Mouse (Mus musculus): Measurements from ENCODE around the gene Kcnq1.
A peak's percentile ranks its signal among the peaks of the same experiment; 100 is the strongest.

Kcnq1 gene

DNA sequence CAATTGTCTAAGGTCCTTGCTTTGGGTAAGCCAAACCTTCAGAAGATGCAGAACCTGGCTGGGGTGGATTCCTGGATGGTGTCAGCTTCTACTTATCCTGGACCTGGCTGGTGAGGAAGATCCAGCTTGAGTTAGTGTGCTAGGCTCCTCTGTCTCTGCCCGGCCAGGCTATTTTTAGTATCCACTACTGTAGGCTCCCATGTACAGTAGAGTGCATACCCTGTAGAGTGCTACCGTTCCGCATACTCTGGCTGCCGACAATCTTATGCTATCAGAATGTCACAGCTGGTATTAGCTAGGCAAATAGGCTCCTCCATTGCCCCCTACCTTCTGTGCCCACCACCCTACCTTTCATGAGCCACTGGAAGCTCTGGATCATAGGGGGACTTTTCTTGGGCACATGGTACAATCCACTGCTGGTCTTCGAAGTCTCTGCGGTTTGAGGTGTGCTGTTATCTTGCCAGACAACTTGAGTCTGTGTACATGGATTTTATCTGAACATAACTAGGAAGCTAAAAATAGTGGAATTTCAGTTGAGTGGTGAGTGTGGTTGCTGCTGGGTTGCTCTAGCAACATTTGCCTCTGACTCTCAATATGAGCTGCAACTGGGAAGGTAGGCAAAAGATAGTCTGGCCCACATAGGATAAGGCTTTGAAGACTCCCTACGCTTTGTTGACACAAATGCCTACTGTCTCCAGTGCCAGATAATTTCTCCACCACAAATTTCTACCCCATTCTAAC, 258.1 kb downstream of the Kcnq1 start:
- DNase-seq (ENCODE audit: low read depth, low spot score) = no peak

DNA sequence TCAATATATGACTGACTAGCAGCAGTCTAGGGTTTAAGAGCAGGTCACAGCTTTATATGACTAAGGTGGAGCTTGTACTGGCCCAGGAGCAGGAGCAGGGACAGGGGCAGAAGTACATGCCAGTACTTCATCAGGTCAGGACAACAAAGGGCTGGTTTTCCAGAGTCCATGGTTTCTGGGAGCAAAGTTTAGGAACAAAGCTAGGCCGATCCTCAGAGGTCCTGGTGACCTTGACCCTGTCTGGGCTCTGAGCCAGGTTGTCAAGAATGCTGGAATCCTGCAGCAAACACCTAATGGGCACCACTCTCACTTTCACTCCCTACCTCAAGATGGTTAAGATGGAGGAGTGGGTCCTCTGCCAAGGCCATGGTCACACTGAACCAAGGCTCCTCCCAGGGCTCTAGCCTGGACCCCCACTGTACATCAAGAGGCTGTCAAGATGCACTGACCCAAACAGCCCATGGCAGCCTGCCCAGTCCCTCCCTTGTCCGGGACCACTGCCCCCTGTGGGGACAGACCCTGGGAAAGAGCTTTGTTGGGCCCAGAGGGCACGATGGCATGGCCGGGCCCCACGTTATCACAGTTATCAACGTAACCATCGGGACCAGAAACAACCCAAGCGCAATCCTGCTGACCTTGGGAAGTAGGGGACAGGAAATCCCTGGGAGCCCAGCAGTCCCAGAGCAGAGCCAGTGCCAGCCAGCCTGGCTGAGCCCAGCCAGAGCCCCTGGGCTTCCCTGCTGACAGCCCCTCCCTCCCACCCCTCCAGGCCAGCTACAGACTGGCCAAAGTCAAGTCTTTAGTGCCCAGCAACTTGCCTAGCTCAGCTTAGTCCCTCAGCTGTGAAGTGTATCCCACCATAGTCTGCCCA, 259.0 kb downstream of the Kcnq1 start:
- DNase-seq (ENCODE audit: low read depth, low spot score) = no peak

DNA sequence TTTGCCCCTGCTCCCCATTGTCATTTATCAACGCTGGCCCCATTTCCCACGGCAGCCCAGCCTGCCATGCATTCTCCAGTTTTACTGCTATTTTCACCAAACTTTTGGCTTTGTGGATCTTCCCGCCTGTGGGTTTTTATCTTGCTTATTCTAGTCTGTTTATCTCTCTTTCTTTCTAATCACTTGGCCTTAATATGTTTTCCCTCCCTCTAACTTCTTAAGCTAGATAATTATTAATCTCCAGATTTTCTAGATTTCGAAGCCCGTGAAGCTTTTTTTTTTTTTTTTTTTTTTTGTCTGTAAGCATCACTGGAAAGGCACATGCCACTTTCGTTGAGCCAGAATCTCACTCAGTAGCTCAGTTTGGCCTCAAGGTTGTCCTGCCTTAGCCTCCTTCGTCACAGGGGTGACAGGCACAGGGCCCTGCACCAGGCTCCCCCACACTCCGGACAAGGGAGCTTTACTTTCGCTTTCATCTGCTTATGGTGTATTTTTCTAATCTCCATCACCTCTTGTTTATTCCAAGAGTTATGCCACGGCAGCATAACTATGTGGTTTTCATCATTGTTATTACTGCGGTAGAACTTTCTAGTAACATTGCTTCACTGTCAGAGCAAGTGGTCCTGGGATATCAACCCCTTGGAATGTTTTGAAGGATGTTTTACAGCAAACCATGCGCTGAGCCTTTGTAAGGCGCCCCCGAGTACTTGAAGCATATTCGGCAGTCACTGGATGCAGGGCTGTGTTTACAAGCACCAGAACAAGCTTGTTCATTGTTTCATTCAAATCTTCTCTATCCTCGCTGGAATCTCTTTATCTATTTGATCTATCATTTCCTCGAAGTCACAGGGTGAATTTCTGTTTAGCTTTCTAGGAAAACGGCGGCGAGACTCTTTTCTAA, 261.5 kb downstream of the Kcnq1 start:
- no peak for DNase-seq (ENCODE audit: low read depth, low spot score)

DNA sequence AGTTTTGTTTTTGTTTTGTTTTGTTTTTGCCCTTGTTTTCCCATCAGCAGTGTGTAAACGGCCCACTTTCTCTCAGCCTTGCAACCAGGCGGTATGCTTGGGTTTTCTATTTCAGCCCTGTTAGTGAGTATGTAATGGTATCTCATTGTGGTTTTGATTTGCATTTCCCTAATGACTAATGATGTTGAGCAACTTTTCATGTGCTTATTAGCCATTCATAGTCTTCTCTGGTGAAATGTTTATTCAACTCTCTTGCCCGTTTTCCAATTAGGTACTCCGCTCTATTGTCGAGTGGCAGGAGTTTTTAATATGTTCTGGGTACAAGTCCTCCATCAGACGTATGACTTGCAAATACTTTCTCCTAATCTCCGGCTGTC, 262.1 kb downstream of the Kcnq1 start:
- no peak for DNase-seq (ENCODE audit: low read depth, low spot score)

DNA sequence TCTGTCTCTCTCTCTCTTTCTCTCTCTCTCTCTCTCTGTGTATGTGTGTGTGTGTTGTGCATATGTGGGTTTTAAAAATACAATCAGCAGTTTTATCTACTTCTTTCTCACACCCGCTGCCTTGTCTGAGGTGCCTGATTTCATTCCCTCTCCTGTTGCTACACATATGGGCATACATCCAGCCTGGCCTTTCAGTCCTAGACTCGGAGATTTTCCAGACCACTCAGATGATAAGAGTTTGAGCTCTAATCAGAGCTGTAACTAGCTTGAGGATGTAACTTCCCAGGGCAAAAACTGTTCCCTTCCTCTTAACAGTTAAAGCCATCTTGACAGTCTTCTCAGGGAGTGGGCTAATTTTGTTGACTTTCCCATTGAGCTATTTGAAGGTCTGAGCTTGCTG, 265.2 kb downstream of the Kcnq1 start:
- no peak for DNase-seq (ENCODE audit: low read depth, low spot score)

DNA sequence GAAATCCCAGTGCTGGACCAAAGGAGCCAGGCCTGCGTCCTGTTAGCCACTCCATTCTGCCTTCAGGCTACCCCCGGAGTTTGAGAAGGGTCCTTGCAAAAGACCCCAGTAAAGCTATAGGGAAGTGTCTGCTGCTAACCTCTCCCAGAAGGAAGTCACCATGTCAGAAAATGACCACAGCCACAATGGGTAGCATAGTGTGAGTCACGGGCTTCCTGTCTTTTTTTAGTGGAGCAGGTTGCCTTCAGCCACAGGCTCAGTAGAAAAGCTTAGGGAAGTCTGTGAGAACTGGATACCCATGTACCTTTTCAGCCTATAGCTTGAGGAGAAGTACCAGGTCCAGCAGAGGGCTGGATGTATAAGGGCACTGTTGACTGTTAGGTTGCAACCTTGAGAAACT, 267.1 kb downstream of the Kcnq1 start:
- no peak for DNase-seq (ENCODE audit: low read depth, low spot score)

DNA sequence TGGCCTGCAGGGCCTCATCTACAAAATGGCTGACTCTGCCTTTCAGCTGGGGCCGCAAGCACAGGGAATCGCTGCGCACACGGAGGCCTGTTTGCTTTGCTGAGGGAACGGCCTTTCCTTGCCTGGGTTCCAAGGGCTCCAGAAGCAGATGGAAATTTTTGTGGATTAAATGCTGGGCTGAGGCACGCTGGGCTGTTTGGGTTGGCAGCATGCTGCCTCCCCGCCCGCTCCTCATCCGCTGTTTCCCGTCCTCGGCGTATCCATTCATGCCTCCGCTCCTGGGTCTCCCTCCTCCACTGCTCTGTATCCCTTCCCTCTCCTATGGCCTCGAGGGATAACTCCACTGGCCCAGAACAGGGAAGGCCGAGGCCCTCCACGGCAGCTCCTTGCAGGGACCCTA, 269.8 kb downstream of the Kcnq1 start:
- no peak for DNase-seq (ENCODE audit: low read depth, low spot score)

DNA sequence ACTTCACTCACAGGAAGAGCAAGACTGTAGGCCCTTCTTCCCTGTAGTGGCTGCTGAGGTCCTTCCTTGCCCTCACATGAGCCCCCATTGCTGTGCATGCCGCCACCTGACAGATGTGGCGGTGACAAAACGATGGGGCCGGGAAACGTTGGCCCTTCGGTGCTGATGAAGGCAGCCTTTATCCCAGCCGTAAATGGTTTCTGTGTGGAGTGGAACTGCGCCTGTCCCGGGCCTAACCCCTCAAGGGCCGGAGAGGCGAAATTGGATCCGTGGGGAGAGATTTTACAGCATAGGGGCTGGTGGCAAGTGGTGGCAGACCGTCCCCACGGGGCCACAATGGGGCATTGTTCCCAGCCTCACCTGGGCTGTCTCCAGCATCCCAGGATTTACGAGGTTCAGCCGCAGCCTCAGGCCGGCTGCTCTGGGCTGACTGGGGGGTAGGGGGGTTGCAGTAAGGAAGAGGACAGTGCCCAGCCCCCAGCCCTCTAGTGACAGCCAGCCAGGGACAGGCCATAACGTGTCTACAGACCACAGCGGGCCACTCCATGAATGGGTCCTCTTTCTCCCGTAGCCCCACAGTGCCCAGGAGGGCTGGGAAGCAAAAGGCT, 274.4 kb downstream of the Kcnq1 start:
- no peak for DNase-seq (ENCODE audit: low read depth, low spot score)

DNA sequence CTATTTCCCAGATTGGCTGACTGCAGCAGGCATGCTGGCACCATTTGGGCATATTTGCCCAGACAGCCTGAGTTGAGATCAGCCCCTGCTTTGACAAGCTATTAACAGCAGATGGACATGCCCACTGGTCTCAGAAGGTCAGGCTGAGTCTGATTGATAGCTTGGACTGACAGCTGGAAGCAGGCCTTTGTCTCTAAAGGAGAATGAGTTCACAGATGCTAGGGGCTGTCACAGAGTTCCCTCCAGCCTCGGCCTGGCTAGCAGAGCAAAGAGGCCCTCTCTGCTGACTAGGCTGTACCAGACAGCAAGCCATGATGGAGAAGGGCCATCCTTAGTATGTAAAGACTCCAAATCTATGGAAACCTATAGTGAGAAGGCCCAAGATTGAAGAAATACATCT, 280.5 kb downstream of the Kcnq1 start:
- no peak for DNase-seq (ENCODE audit: low read depth, low spot score)

DNA sequence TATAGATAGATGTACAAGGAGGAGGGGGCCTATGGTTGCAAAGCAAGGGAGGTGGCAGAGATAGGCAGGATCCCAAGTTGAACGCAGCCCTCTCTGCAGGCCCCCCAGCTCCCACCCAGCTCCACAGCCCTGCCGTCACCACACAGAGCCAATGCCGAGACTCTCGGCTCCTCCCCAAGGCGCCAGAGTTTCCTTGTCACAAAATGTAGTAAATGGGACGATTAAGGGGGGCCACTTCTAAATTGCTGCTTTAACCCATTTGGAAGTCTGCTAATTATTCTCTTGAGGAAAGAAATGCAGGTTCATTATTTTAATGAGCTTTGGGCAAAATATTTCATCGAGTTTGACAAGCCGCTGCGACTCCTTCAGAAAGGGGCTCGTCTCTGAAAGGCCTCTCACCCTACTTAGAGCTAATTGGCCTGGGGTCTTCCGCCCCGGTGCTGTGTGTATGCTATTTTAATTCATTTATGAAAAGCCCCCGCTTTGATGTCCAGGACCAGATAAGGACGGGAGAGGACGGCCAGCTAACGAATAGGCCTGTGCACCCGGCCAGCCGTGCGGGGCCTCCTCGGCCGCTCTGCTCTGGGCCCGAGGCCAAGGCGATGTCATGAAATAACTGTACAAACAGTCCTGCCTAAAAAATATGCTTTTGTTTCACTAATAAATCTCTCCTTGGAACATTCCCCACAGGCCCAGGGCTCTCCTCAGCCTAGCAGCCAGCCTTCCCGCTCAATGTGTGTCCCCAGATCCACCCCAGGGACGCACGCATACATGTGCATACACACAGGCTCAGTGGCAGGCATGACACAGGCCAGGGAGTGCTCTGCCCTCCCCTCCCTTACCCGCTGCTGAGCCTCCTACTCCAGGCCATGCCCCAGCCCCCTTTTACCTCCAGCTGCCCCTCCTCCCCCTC, 282.9 kb downstream of the Kcnq1 start:
- DNase-seq (ENCODE audit: low read depth, low spot score) = peak; percentile 13

DNA sequence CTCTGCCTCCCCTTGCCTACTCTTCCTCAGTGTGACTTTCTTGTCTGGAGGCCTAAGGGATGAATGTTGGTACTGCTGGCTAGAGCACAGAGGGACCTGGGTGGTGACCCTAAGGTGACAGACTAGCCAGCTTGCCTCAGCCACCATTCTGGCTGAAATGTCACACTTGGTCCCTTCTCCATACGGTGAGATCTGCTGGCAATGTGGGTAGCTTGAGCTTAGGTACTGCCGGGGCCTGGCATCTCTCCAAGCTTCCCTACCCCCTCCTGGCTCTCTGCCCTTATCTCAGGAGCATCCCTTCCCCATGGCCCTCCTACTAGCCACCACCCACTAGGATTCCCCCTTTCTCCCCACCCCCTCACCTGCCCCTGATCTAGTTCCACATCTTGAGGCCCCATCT, 283.7 kb downstream of the Kcnq1 start:
- no peak for DNase-seq (ENCODE audit: low read depth, low spot score)

DNA sequence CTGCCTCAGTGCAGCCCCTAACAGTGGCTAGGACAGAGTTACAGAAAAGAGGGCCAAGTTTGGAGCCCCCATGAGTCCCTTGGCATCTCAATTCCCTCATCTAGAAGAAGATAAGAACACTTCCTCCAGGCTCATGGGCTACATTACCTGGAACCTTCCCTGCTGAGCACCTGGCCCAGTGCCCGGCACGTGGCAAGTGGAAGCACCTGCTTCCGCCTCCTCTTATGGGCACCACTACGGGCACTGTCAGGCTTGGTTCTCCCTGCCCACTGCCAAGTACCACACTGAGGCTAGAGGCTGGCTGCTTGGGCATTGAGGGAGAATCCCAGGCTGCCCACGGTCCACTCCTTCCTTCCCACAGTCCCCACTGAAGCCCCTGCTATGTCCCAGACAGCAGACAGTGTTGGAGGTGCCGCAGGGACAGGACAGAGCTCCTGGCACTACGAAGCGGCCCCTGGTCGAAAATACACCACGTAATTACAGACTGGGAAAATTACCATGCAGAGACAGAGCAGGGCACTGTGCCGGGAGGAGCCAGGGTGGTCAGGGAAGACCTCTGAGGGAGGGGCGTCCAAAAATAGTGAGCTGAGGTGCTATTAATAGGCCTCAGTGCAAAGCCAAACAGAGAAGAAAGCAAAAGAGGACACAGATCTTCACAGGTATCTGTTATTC, 284.3 kb downstream of the Kcnq1 start:
- DNase-seq (ENCODE audit: low read depth, low spot score) = no peak

DNA sequence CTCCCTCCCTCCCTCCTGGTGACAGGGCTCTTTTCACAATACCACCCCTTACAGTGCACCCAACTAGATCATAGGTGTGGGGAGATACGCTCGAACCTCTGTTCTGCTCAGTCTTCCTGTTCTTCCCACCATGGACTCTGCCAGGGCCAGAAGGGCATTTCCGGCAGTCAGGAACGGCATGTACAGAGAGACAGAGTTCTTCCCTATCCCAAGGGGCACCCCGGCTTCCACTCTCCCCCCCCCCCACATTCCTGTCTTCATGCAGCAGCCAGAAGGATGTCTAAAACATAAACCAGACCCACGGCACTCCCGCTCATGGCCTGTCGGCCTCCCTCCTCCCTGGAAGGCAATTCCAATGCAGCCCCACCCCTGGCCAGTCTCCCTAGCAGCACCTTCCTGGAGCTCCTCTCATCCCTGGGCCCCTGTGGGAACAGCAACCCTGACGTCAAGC, 289.0 kb downstream of the Kcnq1 start:
- DNase-seq (ENCODE audit: low read depth, low spot score) = no peak

DNA sequence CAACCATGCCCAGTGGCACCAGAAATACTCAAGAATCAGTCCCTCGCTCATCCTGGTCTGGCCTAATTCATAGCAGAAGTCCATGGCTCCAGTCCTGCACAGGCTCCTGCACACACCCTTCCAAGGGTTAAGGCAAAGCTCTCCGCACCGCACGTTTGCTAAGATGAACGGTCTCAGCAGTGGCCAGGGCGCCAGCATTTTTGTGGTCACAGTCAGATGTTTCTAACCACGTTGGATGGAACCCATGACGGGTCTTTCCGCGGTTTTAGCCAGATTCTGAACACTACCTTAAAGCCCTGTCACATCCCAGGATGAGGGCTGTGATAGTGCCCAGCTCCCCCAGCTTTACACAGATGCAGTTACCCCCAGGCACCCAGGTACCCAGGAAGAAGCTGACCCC, 293.6 kb downstream of the Kcnq1 start:
- no peak for DNase-seq (ENCODE audit: low read depth, low spot score)

DNA sequence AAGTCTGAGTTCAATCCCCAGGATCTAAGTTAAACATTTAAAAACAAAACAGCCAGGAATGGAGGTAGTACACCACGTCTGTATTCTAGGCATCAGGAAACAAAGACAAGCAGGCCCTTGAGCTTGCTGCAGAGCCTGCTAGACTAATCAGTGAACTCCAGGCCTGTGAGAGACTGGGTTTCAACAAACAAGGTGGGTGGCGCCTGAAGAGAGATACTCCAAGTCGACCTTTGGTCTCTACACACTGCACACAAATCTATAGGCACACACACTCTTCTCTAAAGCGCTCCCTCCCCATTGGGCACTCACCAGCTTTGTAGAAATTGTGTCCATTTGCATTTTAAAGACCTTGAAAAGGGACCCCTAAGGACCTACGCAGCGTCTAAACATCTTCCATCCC, 294.4 kb downstream of the Kcnq1 start:
- no peak for DNase-seq (ENCODE audit: low read depth, low spot score)

DNA sequence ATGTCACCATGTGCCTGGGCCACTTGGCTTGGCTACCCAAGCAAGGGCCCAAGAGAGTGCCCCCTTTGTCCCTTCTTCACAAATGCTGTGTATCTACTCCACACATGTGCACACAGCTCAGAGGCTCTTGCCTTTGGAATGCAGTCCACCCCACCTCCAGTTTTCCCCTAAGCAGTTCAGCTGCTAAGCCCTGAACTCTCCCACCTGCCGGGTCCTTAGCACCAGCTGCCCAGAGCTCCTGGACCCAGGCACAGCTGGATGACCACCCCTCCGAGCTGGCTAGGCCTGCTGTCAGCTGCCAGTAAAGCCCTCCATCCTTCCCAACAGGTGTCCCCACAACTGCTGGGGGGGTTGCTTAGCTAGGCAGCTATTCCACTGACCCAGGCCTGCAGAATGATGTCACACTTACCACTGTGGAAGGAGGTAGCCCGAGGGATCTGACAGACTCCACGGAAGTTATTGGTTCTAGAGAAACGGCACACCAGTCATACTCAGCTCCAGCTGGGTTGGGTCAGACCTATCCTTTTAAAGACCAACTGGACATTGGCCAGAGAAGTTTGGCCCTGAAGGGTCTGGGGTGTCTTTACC, 295.4 kb downstream of the Kcnq1 start:
- DNase-seq (ENCODE audit: low read depth, low spot score) = no peak

DNA sequence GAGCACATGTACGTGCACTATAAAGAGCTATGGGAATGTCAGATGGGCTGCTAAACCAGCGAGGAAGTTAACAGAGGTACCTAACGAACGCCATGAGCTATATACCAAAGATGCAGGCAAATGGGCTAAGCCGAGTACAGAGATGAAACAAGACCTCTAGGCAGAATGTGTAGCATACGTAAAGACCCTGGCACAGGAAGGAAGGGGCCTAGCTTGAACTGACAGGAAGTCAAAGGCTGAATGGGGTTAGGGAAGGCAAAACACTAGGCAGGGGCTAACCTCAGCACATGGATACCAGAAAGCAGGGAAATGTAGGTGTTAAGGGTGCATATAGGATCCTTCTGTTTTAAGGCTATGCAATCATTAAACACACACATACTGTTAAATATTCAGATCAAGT, 298.1 kb downstream of the Kcnq1 start:
- no peak for DNase-seq (ENCODE audit: low read depth, low spot score)

DNA sequence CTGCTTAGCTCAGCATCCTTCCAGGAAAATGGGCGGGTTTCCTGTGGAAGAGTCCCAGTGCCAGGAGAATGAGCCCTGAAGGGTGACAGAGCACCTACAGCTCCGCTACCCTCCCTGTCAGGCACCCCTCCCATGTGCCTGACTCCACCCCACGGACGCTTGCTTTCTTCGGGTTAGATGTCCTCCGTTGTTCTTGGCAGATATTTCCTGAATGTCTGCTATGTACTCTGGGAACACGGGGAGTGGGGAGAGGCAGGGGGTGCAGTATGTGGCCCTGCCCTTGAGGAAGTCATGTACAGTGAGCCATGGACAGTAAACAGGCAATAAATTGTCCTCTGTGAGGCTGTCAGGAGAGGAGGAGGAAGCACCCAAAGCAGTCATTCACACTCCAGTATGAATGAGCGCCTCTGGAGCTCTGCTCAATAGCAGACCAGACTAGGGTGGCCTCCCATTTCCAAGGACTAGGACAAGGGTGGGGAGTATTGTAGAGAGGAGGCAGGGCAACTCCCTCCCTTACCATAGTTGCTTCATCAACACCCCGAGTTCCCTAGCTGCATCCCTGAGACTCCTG, 301.9 kb downstream of the Kcnq1 start:
- DNase-seq (ENCODE audit: low read depth, low spot score) = no peak

DNA sequence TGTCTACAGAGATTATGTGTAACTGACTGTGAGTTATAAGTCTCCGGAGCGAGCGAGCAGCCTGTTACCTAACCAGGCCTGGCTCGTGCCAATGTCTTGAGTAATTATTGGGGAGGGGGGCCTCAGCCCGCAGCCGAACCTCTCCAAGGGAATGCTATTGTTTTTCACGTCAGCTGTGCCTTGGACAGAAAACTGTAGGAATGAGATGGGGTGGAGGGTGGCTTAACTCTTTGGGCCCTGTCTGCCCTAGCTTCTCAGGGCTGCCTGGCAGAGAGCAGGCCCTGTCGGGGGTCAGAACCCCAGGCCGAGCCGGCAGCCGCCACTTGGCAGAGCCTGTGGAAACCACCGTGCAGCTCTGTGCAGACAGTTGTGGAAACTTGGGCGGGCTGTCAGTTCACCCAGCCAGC, 302.5 kb downstream of the Kcnq1 start:
- DNase-seq (ENCODE audit: low read depth, low spot score) = no peak

All from retina, adult 2 months (tissue).